Comparison of ENCODE assay signal across 8 mouse cellular contexts in genomic region chr2:29252599-29253204, GRCm38 (mm10). TPM values are rescaled to one million over a fixed set of nuclear protein-coding genes. Genes with fewer than 3 reads are reported as not detected.
DNase-seq lines count a peak whose midpoint lies in the region; ATAC-seq and TF ChIP-seq lines count a peak whose summit lies in the region.

Gene Ntng2, minus strand, starts transcription at chr2:29253005.

- H3K27ac ChIP-seq in forebrain, embryonic 10.5 days, result peak within 1 kb of the TSS; percentile 81
- H3K27ac ChIP-seq in heart, postnatal 0 days (ENCODE audit: low read depth), result no peak within 1 kb of the TSS
- no peak within 1 kb of the TSS for H3K27ac ChIP-seq in liver, embryonic 15.5 days (replicated peaks)
- H3K27ac ChIP-seq in neural tube, embryonic 12.5 days, result peak within 1 kb of the TSS; percentile 15; the same call in 1 of the 2 replicates

- H3K4me3 ChIP-seq in forebrain, embryonic 10.5 days, result peak within 1 kb of the TSS; percentile 76
- peak within 1 kb of the TSS; percentile 74 for H3K4me3 ChIP-seq in heart, postnatal 0 days (ENCODE audit: low read depth, low read length)
- peak within 1 kb of the TSS; percentile 56 for H3K4me3 ChIP-seq in liver, embryonic 15.5 days (replicated peaks)
- peak within 1 kb of the TSS; percentile 53 for H3K4me3 ChIP-seq in neural tube, embryonic 12.5 days

- H3K36me3 ChIP-seq in forebrain, embryonic 10.5 days (replicated peaks), result no peaks in the 10 kb centered on the region
- H3K36me3 ChIP-seq in heart, postnatal 0 days (replicated peaks; ENCODE audit: control insufficient read depth, insufficient read depth, low read length), result no peaks in the 10 kb centered on the region
- no peaks in the 10 kb centered on the region for H3K36me3 ChIP-seq in liver, embryonic 15.5 days (replicated peaks)
- H3K36me3 ChIP-seq in neural tube, embryonic 12.5 days, result no peaks in the 10 kb centered on the region

- WGBS in forebrain, embryonic 10.5 days, result under 1% methylated on average over 51 of the region's 54 CpGs
- WGBS in heart, postnatal 0 days, result 0% methylated on average over 39 of the region's 54 CpGs
- under 1% methylated on average over 54 of the region's 54 CpGs for WGBS in liver, embryonic 15.5 days (ENCODE audit: insufficient replicate concordance)
- under 1% methylated on average over 52 of the region's 54 CpGs for WGBS in neural tube, embryonic 12.5 days

- peak; percentile 72 for DNase-seq in ZHBTc4 (ENCODE audit: low read depth, low spot score)
- DNase-seq in forebrain, embryonic 10.5 days (ENCODE audit: extremely low spot score, low spot score), result peak; percentile 67
- DNase-seq in heart, postnatal 0 days (ENCODE audit: low spot score), result no peak
- peak; percentile 61 for DNase-seq in kidney, postnatal 14 days
- DNase-seq in yolk sac, embryonic 10.5 days (ENCODE audit: low spot score), result peak; percentile 21

- no peak for TF ChIP-seq CTCF in heart, postnatal 0 days (IDR thresholded peaks at IDR 0.05; ENCODE audit: low read depth)

- peak within 1 kb of the TSS; percentile 57 for H3K9ac ChIP-seq in heart, postnatal 0 days (replicated peaks; ENCODE audit: low read depth, low read length)
- no peak within 1 kb of the TSS for H3K9ac ChIP-seq in liver, embryonic 15.5 days
- peak within 1 kb of the TSS; percentile 58 for H3K9ac ChIP-seq in neural tube, embryonic 12.5 days

- peak; percentile 81 for ATAC-seq in CD4-positive, CD25-positive, alpha-beta regulatory T cell, adult 4 months
- ATAC-seq in heart, postnatal 0 days (ENCODE audit: insufficient read depth, low read depth), result 0 out of 2 replicates have a peak, but pooled peaks have one; percentile 21
- ATAC-seq in liver, embryonic 15.5 days (ENCODE audit: insufficient read depth), result no peak
- peak; percentile 42 for ATAC-seq in neural tube, embryonic 12.5 days (ENCODE audit: low FRiP score, low read depth)

- TF ChIP-seq EP300 in heart, postnatal 0 days (IDR thresholded peaks at IDR 0.05; ENCODE audit: low read depth), result no peak

- H3K9me3 ChIP-seq in forebrain, embryonic 10.5 days, result no peaks in the 10 kb centered on the region
- no peaks in the 10 kb centered on the region for H3K9me3 ChIP-seq in heart, postnatal 0 days (replicated peaks; ENCODE audit: control insufficient read depth, low read length)
- no peaks in the 10 kb centered on the region for H3K9me3 ChIP-seq in liver, embryonic 15.5 days (replicated peaks)
- no peaks in the 10 kb centered on the region for H3K9me3 ChIP-seq in neural tube, embryonic 12.5 days

- peaks cover 72% of the 10 kb centered on the region for H3K4me1 ChIP-seq in forebrain, embryonic 10.5 days
- peaks cover 17% of the 10 kb centered on the region for H3K4me1 ChIP-seq in heart, postnatal 0 days (ENCODE audit: control insufficient read depth, insufficient read depth)
- H3K4me1 ChIP-seq in liver, embryonic 15.5 days (replicated peaks), result peaks cover 31% of the 10 kb centered on the region
- H3K4me1 ChIP-seq in neural tube, embryonic 12.5 days, result peaks cover 60% of the 10 kb centered on the region

- peak within 1 kb of the TSS; percentile 99 for H3K4me2 ChIP-seq in heart, postnatal 0 days (ENCODE audit: low read depth, low read length)
- H3K4me2 ChIP-seq in liver, embryonic 15.5 days, result peak within 1 kb of the TSS; percentile 71
- H3K4me2 ChIP-seq in neural tube, embryonic 12.5 days (replicated peaks), result peak within 1 kb of the TSS; percentile 100

- peaks cover 96% of the 10 kb centered on the region for H3K27me3 ChIP-seq in forebrain, embryonic 10.5 days (ENCODE audit: poor library complexity, severe bottlenecking)
- H3K27me3 ChIP-seq in heart, postnatal 0 days (ENCODE audit: control insufficient read depth, insufficient read depth, low read length), result peaks cover 92% of the 10 kb centered on the region
- H3K27me3 ChIP-seq in liver, embryonic 15.5 days, result peaks cover 92% of the 10 kb centered on the region
- H3K27me3 ChIP-seq in neural tube, embryonic 12.5 days (replicated peaks), result peaks cover 68% of the 10 kb centered on the region

RNA-seq across cellular contexts. Expression of gene Ntng2, which starts in this region (rescaled TPM):
- polyA plus RNA-seq in CD4-positive, CD25-positive, alpha-beta regulatory T cell, adult 4 months (2017; shearing (Covaris generic)), result 1 to 10 TPM; 2.4 to 3.1 TPM
- polyA plus RNA-seq in forebrain, embryonic 10.5 days (2016; fragmentation: Nextera tagmentation; extraction: Ambion mirVana), result 0.86 and 1.3 TPM in 2 replicates
- 0.73 TPM in 1 of 2 replicates, not detected in the other for total RNA-seq in heart, postnatal 0 days (2014; rRNA removed; ENCODE audit: low replicate concordance)
- 0.12 and 0.29 TPM in 2 replicates for polyA plus RNA-seq in heart, postnatal 0 days (2015; fragmentation: Nextera tagmentation; extraction: Ambion mirVana)
- polyA plus RNA-seq in liver, embryonic 15.5 days (2015; fragmentation: Nextera tagmentation; extraction: Ambion mirVana), result 0.15 and 0.28 TPM in 2 replicates
- polyA plus RNA-seq in neural tube, embryonic 12.5 days (2016; fragmentation: Nextera tagmentation; extraction: Ambion mirVana), result 2.0 and 2.4 TPM in 2 replicates

Comparison
In these comparisons a context has a peak if more than half of its experiments do, and no peak if none do; other contexts are left out.
1. Peak in ATAC-seq, H3K4me3 ChIP-seq, H3K9ac ChIP-seq and H3K4me2 ChIP-seq in heart, postnatal 0 days; RNA of the gene not detected or under 1 TPM.
2. H3K27ac ChIP-seq: peak in forebrain, embryonic 10.5 days (single experiment) and neural tube, embryonic 12.5 days (single experiment); none in heart, postnatal 0 days (single experiment) and liver, embryonic 15.5 days (single experiment).
3. Peak in every context shown above with its lines, with median percentiles within 50 percentile points of each other: H3K4me3 ChIP-seq and H3K4me2 ChIP-seq.